Mouse (Mus musculus): ENCODE data around the gene Cradd.

- TF ChIP-seq POLR2A (IDR thresholded peaks at IDR 0.05; ENCODE audit: low read depth, low read length) (no peak), CTCF (IDR thresholded peaks at IDR 0.05; ENCODE audit: extremely low read depth, insufficient read length, insufficient replicate concordance, low read depth, low read length) (no peak)
Observed at GRCm38 (mm10) chr10:95261279-95261678, 62.7 kb downstream of the Cradd start.

Data from small intestine, adult 2 months (tissue).